Mouse (Mus musculus) CH12.LX (cell line): Measurements from ENCODE around the gene Crym. TPM values are rescaled to one million over a fixed set of nuclear protein-coding genes. Genes with fewer than 3 reads are reported as not detected.

Experiments
- DNase-seq: peaks from one replicate; pipeline ENCODE4 v3.0.0-alpha.2; 2013; ENCODE audit errors: extremely low read depth
- H3K27ac ChIP-seq: 2 replicates; pipeline ENCODE4 v1.5.1; 2012; ENCODE audit warnings: low read depth, mild to moderate bottlenecking, control low read depth, moderate library complexity; ENCODE audit not compliant: insufficient read depth
- H3K27me3 ChIP-seq: replicated peaks from 2 replicates; pipeline ENCODE3; 2012; ENCODE audit warnings: inconsistent platforms
- H3K36me3 ChIP-seq, 2 experiments: replicated peaks in 1 of 2; 2 replicates each; pipeline versions ENCODE3 to v1.6.1; 2012; ENCODE audit warnings: inconsistent platforms in 1 of 2, low read length in 1 of 2, mild to moderate bottlenecking in 1 of 2, mixed read lengths in 1 of 2, moderate library complexity in 1 of 2; ENCODE audit not compliant: control insufficient read depth in 1 of 2, insufficient read depth in 1 of 2
- H3K4me1 ChIP-seq, 2 experiments: 2 replicates each; pipeline ENCODE4 v1.6.1; 2012; ENCODE audit warnings: inconsistent platforms in 1 of 2, moderate library complexity in 1 of 2; ENCODE audit not compliant: insufficient read depth in 2 of 2, control insufficient read depth in 1 of 2
- H3K4me2 ChIP-seq: 2 replicates; pipeline ENCODE4 v1.6.1; 2012; ENCODE audit warnings: low read depth, mild to moderate bottlenecking, control low read depth; ENCODE audit not compliant: poor library complexity, insufficient read depth, severe bottlenecking
- H3K4me3 ChIP-seq, 3 experiments: fragments of 150-350 bp in 1 of 3; sonication (generic) in 1 of 3; replicated peaks in 1 of 3; 2 replicates each; pipeline versions ENCODE3 to v1.5.1; 2011 to 2012; ENCODE audit warnings: low read depth in 2 of 3, low read length in 2 of 3, mild to moderate bottlenecking in 2 of 3, moderate library complexity in 2 of 3, control low read depth in 1 of 3, improper control_type of control experiment in 1 of 3, inconsistent platforms in 1 of 3, mixed read lengths in 1 of 3; ENCODE audit not compliant: poor library complexity in 1 of 3
- H3K79me2 ChIP-seq: replicated peaks from 2 replicates; pipeline ENCODE4 v1.6.1; 2012; ENCODE audit warnings: mild to moderate bottlenecking, moderate library complexity; ENCODE audit not compliant: control insufficient read depth, poor library complexity, insufficient read depth, severe bottlenecking; ENCODE audit errors: extremely low read depth
- H3K9ac ChIP-seq: 2 replicates; pipeline ENCODE4 v1.6.1; 2012; ENCODE audit warnings: low read depth, mild to moderate bottlenecking, control low read depth, moderate library complexity; ENCODE audit not compliant: insufficient read depth
- H3K9me3 ChIP-seq: replicated peaks from 2 replicates; pipeline ENCODE3; 2012; ENCODE audit warnings: low read length, inconsistent platforms, mixed read lengths
- CHD1 ChIP-seq: IDR thresholded peaks from 2 replicates; pipeline ENCODE4 v1.6.1; 2012; ENCODE audit warnings: low read depth, low read length, improper control_type of control experiment, inconsistent platforms
- CTCF ChIP-seq, 2 experiments: IDR thresholded peaks in 1 of 2; conservative IDR thresholded peaks in 1 of 2; 2 replicates each; pipeline ENCODE4 v1.5.1; 2011 to 2012; ENCODE audit warnings: low read depth in 2 of 2, low read length in 2 of 2, improper control_type of control experiment in 1 of 2, inconsistent platforms in 1 of 2, mild to moderate bottlenecking in 1 of 2, moderate library complexity in 1 of 2
- E2F4 ChIP-seq: IDR thresholded peaks from 2 replicates; pipeline ENCODE4 v1.6.1; 2011; ENCODE audit warnings: low read depth, low read length, improper control_type of control experiment; ENCODE audit not compliant: insufficient replicate concordance
- EP300 ChIP-seq: IDR thresholded peaks from 2 replicates; pipeline ENCODE4 v1.6.1; 2011; ENCODE audit warnings: low read length, improper control_type of control experiment
- JUND ChIP-seq: conservative IDR thresholded peaks from 2 replicates; pipeline ENCODE4 v1.6.1; 2011; ENCODE audit warnings: low read depth, low read length, improper control_type of control experiment
- MEF2A ChIP-seq: IDR thresholded peaks from 2 replicates; pipeline ENCODE4 v1.6.1; 2014; ENCODE audit warnings: low read depth, mild to moderate bottlenecking, inconsistent platforms, low read length, improper control_type of control experiment, borderline replicate concordance
- POLR2A ChIP-seq: IDR thresholded peaks from 2 replicates; pipeline ENCODE4 v1.6.1; 2011; ENCODE audit warnings: low read depth, mild to moderate bottlenecking, improper control_type of control experiment, low read length
- POLR2AphosphoS2 ChIP-seq: IDR thresholded peaks from 2 replicates; pipeline ENCODE4 v1.6.1; 2011; ENCODE audit warnings: low read depth, low read length, improper control_type of control experiment
- RAD21 ChIP-seq: IDR thresholded peaks from 2 replicates; pipeline ENCODE4 v1.6.1; 2011; ENCODE audit warnings: low read depth, mild to moderate bottlenecking, low read length, improper control_type of control experiment, moderate library complexity
- RCOR1 ChIP-seq: conservative IDR thresholded peaks from 2 replicates; pipeline ENCODE4 v1.6.1; 2012; ENCODE audit warnings: low read depth, mild to moderate bottlenecking, inconsistent platforms, low read length, improper control_type of control experiment
- SIN3A ChIP-seq: IDR thresholded peaks from 2 replicates; pipeline ENCODE4 v1.6.1; 2012; ENCODE audit warnings: low read length, improper control_type of control experiment, inconsistent platforms
- SMC3 ChIP-seq: IDR thresholded peaks from 2 replicates; pipeline ENCODE4 v1.6.1; 2011; ENCODE audit warnings: low read depth, low read length, improper control_type of control experiment
- TBP ChIP-seq: conservative IDR thresholded peaks from 2 replicates; pipeline ENCODE4 v1.6.1; 2011; ENCODE audit warnings: low read depth, low read length, improper control_type of control experiment
- TCF12 ChIP-seq: IDR thresholded peaks from 2 replicates; pipeline ENCODE4 v1.6.1; 2014; ENCODE audit warnings: low read depth, mild to moderate bottlenecking, inconsistent platforms, low read length, improper control_type of control experiment
- UBTF ChIP-seq: IDR thresholded peaks from 2 replicates; pipeline ENCODE4 v1.6.1; 2012; ENCODE audit warnings: low read depth, mild to moderate bottlenecking, inconsistent platforms, low read length, improper control_type of control experiment, moderate library complexity
- USF2 ChIP-seq: conservative IDR thresholded peaks from 2 replicates; pipeline ENCODE4 v1.6.1; 2011; ENCODE audit warnings: low read depth, low read length, improper control_type of control experiment
- ZKSCAN1 ChIP-seq: IDR thresholded peaks from 2 replicates; pipeline ENCODE4 v1.6.1; 2012; ENCODE audit warnings: low read depth, inconsistent platforms, low read length, improper control_type of control experiment, borderline replicate concordance
- dilution Hi-C: fragments of 300-500 bp; cut with MboI; formaldehyde crosslinking; loops from 2 replicates; pipeline ENCODE4 v1.14.3; 2020; ENCODE audit warnings: low sequenced_read_pairs; ENCODE audit not compliant: extremely low pct_unique_long_range_greater_than_20kb, extremely low pct_ligation_motif_present
- in situ Hi-C: fragments of 300-500 bp; cut with MboI; formaldehyde crosslinking; loops from 3 replicates; pipeline ENCODE4 v1.14.3; 2019; ENCODE audit warnings: low sequenced_read_pairs, low pct_ligation_motif_present, low pct_unique_long_range_greater_than_20kb, mixed read lengths
- polyA plus RNA-seq: library from polyadenylated mRNA; unstranded; fragments of >175 nt; gene quantifications from 2 replicates; pipeline ENCODE4 v1.2.1, GENCODE M21; 2012; ENCODE audit warnings: low read depth; ENCODE audit not compliant: insufficient read length
- total RNA-seq, 2 experiments: library from RNA; depleted of rRNA; stranded (reverse); fragments of 300-350 nt in 1 of 2; fragments of >200 nt in 1 of 2; gene quantifications; 2 replicates each; pipeline ENCODE4 v1.2.3; 2012 to 2014

Gene Crym
- total RNA-seq (2012; rRNA removed): not detected in 2 replicates
- total RNA-seq (2014; rRNA removed): not detected in 2 replicates
- not detected in 2 replicates for polyA plus RNA-seq

GRCm38 (mm10) chr7:120201771-120202170 is at the start of gene Crym:
Crym (minus strand) TSS chr7:120202111.
- Histone ChIP-seq H3K4me3 (no peak within 1 kb of the TSS), H3K36me3 (no peaks in the 10 kb centered on the region), H3K27me3 (peaks cover 2% of the 10 kb centered on the region), H3K4me1 (no peaks in the 10 kb centered on the region), H3K9ac (no peak within 1 kb of the TSS), H3K4me2 (no peak within 1 kb of the TSS), H3K27ac (no peak within 1 kb of the TSS), H3K79me2 (no peaks in the 10 kb centered on the region), H3K9me3 (no peaks in the 10 kb centered on the region)
- no peak for DNase-seq
- in situ Hi-C loops (no loop called here), dilution Hi-C loops (no loop called here)
- TF ChIP-seq UBTF (no peak), RCOR1 (no peak), E2F4 (no peak), CHD1 (no peak), RAD21 (no peak), TCF12 (no peak), TBP (no peak), JUND (no peak), EP300 (no peak), MEF2A (no peak), POLR2A (no peak), USF2 (no peak), SMC3 (no peak), CTCF (conservative IDR thresholded peaks at IDR 0.05 in 1 of 2, IDR thresholded peaks at IDR 0.05 in 1 of 2; ENCODE audit: low read depth in 2 of 2, low read length in 2 of 2) (no peak), ZKSCAN1 (no peak), SIN3A (no peak)
- TF ChIP-seq, all 38 proteins: peak for 0

GRCm38 (mm10) chr7:120241092-120241491 is 39.2 kb upstream of the Crym start:
- H3K79me2 ChIP-seq: no peaks in the 10 kb centered on the region
- H3K4me1 ChIP-seq: no peaks in the 10 kb centered on the region
- H3K36me3 ChIP-seq: no peaks in the 10 kb centered on the region
- no peak overlapping the region for H3K9ac ChIP-seq
- in situ Hi-C loops: no loop called here
- H3K4me2 ChIP-seq: no peak overlapping the region
- no peaks in the 10 kb centered on the region for H3K27me3 ChIP-seq
- no peak overlapping the region for H3K4me3 ChIP-seq
- no peaks in the 10 kb centered on the region for H3K9me3 ChIP-seq
- H3K27ac ChIP-seq: no peak overlapping the region
- dilution Hi-C loops: no loop called here
- TF ChIP-seq CTCF (conservative IDR thresholded peaks at IDR 0.05 in 1 of 2, IDR thresholded peaks at IDR 0.05 in 1 of 2; ENCODE audit: low read depth in 2 of 2, low read length in 2 of 2) (peak; percentile 67 to 71; a peak in 3 of 4 replicates), RAD21 (peak; percentile 63), SMC3 (peak; percentile 54), POLR2AphosphoS2 (no peak)
- TF ChIP-seq, all 38 proteins: peak for 3
- DNase-seq: peak; percentile 17
